Mouse (Mus musculus) ES-E14 (cell line): ENCODE data around the gene Rpl38.

Experiments used
- HCFC1 ChIP-seq: IDR thresholded peaks from 2 replicates; pipeline ENCODE4 v1.6.1; 2012; ENCODE audit warnings: low read length, inconsistent platforms, borderline replicate concordance; ENCODE audit not compliant: insufficient read depth
- MAFK ChIP-seq: IDR thresholded peaks from 2 replicates; pipeline ENCODE4 v1.6.1; 2014; ENCODE audit warnings: mild to moderate bottlenecking, low read depth, low read length, inconsistent platforms; ENCODE audit not compliant: insufficient read depth

DNA sequence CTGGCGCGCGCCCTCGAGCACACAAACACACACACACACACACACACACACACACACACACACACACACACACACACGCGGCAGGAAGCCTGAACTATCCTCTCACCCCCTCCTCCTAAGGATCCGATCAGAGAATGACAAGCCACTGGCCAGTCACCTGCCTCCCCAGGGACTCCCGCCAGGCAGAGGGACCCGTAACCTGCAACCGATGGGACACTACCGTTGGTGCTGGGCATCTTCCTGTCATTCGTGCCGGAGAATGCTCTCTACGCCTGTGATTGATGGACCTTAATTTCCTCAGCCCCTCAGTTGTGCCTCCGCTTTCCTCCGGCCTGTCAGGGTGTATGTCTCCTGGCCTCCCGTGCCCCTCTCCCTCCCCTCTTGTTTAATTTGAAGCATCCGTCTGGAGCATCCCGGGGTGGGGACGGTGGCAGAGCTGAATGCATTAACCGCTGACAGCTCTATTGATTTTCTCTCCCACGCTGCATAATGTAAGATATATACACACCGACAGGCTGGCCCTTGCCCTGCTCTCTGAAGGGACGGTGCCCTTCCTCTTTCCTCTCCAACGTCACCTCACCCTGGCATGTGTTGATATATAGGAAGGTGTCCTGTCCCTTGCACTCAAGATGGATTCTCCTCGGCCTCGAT lies 11.2 kb upstream of the Rpl38 start:
- TF ChIP-seq HCFC1 (no peak), MAFK (no peak)
